Mouse (Mus musculus): ENCODE data around the gene Rhot2.

GRCm38 (mm10) chr17:25840519-25840918 is 4.1 kb downstream of the Rhot2 start:
- no peak for TF ChIP-seq POLR2A (IDR thresholded peaks at IDR 0.05; ENCODE audit: control insufficient read depth, extremely low read depth, insufficient read depth, low read length, poor library complexity)
- TF ChIP-seq CTCF (IDR thresholded peaks at IDR 0.05; ENCODE audit: borderline replicate concordance, control insufficient read depth, extremely low read depth, insufficient read depth, low read length, poor library complexity): no peak
